Mouse (Mus musculus) fibroblast of lung, adult 2 months (primary cell): ENCODE measurements at regions not wholly inside any gene's neighbourhood (a gene's known extent, or its start where the extent isn't known, plus 50 kb on each side); places are given as distances from the start of the nearest gene placed in this dataset.

Experiments
- DNase-seq: peaks from one replicate; pipeline ENCODE4 v3.0.0-alpha.2; 2011; ENCODE audit warnings: low read depth

GRCm38 (mm10) chr1:60627786-60628453 is 61.0 kb upstream of the Raph1 start:
- no peak for DNase-seq

- no peak for DNase-seq
Observed at GRCm38 (mm10) chr1:60627367-60627766, 60.5 kb upstream of the Raph1 start.

GRCm38 (mm10) chr1:60625698-60626486 is 59.0 kb upstream of the Raph1 start:
- no peak for DNase-seq

GRCm38 (mm10) chr1:60624231-60624630 is 57.3 kb upstream of the Raph1 start:
- DNase-seq = no peak

GRCm38 (mm10) chr1:60623440-60624016 is 56.6 kb upstream of the Raph1 start:
- no peak for DNase-seq

DNA sequence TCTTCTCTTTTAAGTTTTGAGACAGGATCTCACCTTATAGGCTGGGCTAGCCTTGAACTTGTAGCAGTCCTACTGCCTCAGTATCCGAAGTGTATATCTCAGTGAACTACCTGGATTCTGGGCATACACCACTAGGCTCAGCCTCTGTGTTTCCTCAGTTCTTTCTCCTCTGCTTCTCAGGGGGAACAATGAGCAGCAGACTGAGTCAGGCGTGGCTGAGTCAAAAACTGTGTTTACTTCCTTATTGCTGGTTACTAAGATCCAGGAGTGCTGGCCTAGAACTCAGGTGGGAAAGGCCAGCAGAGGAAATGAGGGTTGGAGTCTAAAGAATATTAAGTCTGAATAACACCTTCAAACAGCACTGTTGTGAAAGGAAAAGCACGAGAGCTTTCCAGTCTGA is 54.9 kb upstream of the Raph1 start:
- no peak for DNase-seq

DNA sequence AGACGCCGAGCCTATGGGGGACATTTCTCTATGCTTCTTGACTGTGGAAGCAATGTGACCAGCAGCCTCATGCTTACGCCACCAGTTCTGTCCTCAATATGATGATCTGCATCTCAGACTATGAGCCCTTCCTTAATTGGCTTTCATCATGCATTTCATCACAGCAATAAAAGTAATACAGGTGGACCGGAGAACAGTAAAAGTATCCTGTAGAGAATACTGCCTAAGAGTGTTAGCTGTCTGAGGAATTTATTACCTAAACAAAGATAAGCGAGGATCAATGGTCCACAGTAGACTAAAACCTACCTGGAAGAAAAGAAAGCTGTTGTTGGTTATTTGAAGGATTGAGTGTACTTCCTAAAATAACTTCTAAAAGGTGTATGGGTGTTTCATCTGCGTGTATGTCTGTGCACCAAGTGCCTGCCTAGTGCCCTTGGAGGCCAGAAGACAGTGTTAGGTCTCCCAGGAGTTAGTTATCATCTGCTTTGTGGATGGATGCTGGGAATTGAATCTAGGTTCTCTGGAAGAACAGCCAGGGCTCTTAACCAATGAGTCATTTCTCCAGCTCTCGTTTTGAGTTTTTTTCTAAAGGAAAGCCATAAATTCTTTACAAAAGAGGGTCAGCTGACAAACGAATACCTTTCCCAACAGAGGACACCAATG is 54.3 kb upstream of the Raph1 start:
- DNase-seq = no peak

- DNase-seq = no peak
Observed at GRCm38 (mm10) chr1:60618389-60618788, 51.5 kb upstream of the Raph1 start.

GRCm38 (mm10) chr1:60616916-60617315 is 50.0 kb upstream of the Raph1 start:
- no peak for DNase-seq
